Mouse (Mus musculus): ENCODE measurements at regions not wholly inside any gene's neighbourhood (a gene's known extent, or its start where the extent isn't known, plus 50 kb on each side); places are given as distances from the start of the nearest gene placed in this dataset.
A peak's percentile ranks its signal among the peaks of the same experiment; 100 is the strongest.

DNA sequence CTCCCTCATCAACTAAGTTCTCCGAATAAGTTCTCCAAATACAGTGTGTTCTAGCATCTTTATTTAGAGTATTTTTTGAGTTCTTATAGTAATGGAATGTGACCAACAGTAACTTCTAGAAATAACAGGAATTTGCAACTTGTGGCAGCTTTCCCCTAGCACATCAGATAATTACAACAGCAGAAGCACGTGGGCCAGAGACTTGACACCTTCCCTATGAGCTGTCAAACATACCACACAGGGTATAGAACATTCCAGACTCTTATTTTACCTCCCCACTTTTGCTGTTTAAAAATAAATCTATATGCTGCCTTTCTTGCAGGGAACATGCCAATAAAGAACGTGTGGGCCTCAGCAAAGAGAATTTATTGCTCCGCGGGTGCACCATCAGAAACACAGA is 77.4 kb upstream of the Commd8 start:
- ATAC-seq (replicated peaks; ENCODE audit: low FRiP score, low read depth) (no peak), DNase-seq (ENCODE audit: low spot score) (no peak)
- no peak overlapping the region for H3K27ac ChIP-seq
- no peak overlapping the region for H3K4me2 ChIP-seq (ENCODE audit: low read length)
- no peaks in the 10 kb centered on the region for H3K4me1 ChIP-seq (replicated peaks; ENCODE audit: insufficient read depth, low read length)
- H3K9ac ChIP-seq (ENCODE audit: low read depth, low read length): no peak overlapping the region
- no peaks in the 10 kb centered on the region for H3K9me3 ChIP-seq (replicated peaks; ENCODE audit: low read length)
- H3K36me3 ChIP-seq (ENCODE audit: insufficient read depth, low read length): peaks cover 4% of the 10 kb centered on the region; the same call in 1 of the 2 replicates
- no peaks in the 10 kb centered on the region for H3K27me3 ChIP-seq (ENCODE audit: insufficient read depth, low read length)
- no peak for TF ChIP-seq CTCF (IDR thresholded peaks at IDR 0.05; ENCODE audit: low read depth)
- 80% methylated on average over 5 of the region's 5 CpGs for WGBS
- H3K4me3 ChIP-seq (replicated peaks; ENCODE audit: low read depth, low read length): no peak overlapping the region

DNA sequence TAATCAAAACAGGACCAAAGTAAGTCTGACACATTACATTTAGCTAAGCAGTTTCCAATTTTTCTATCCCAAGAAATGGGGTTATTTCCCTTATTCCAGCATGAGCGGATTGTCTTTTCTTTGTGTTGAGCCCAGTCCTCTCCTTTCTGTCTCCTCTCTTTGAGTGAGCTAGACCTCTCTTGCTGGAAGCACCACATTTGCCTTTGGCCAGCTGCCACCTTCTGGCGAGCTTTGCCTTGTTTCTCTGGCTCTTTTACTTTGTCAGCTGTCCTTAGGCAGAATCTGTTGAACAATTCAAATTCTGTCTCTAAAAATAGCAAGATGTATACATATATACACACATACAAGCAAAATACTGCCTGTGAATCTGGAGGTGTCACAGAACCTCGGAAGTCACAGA is 76.1 kb upstream of the Commd8 start:
- ATAC-seq (replicated peaks; ENCODE audit: low FRiP score, low read depth) (no peak), DNase-seq (ENCODE audit: low spot score) (no peak)

DNA sequence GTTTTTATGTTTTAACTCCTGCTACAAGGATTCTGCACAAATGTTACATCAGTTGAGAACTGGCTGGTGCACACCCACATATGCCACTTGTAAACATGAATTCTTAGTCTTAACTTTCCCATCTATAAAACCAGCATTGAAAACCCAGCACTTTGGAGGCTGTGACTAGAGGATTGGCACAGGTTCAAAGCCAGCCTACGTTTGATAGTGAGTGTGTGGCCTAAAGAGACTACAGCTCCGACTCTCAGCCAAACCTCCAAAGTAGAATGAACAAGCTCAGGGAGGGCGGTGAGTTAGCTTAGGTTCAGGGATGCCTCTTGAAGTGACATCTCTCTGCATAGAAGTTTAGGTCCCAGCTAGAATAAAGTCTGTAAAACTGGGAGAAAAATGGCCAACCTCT is 75.0 kb upstream of the Commd8 start:
- H3K9me3 ChIP-seq (replicated peaks; ENCODE audit: low read length): no peaks in the 10 kb centered on the region
- no peak for TF ChIP-seq CTCF (IDR thresholded peaks at IDR 0.05; ENCODE audit: low read depth)
- H3K4me2 ChIP-seq (ENCODE audit: low read length): no peak overlapping the region
- H3K9ac ChIP-seq (ENCODE audit: low read depth, low read length): no peak overlapping the region
- H3K27me3 ChIP-seq (ENCODE audit: insufficient read depth, low read length): no peaks in the 10 kb centered on the region
- no peak overlapping the region for H3K4me3 ChIP-seq (replicated peaks; ENCODE audit: low read depth, low read length)
- no peak for DNase-seq (ENCODE audit: low spot score)
- 71% methylated on average over 3 of the region's 3 CpGs for WGBS
- H3K4me1 ChIP-seq (replicated peaks; ENCODE audit: insufficient read depth, low read length): no peaks in the 10 kb centered on the region
- no peak overlapping the region for H3K27ac ChIP-seq
- peaks cover 4% of the 10 kb centered on the region; the same call in 1 of the 2 replicates for H3K36me3 ChIP-seq (ENCODE audit: insufficient read depth, low read length)
- ATAC-seq (replicated peaks; ENCODE audit: low FRiP score, low read depth): no peak

More for the DNA sequence above, 76.1 kb upstream of the Commd8 start:
- peak; percentile 45; the same call in 1 of the 2 replicates for TF ChIP-seq CTCF (IDR thresholded peaks at IDR 0.05; ENCODE audit: low read depth)
- Histone ChIP-seq H3K36me3 (ENCODE audit: insufficient read depth, low read length) (peaks cover 4% of the 10 kb centered on the region; the same call in 1 of the 2 replicates), H3K4me3 (replicated peaks; ENCODE audit: low read depth, low read length) (no peak overlapping the region), H3K9ac (ENCODE audit: low read depth, low read length) (no peak overlapping the region), H3K4me1 (replicated peaks; ENCODE audit: insufficient read depth, low read length) (no peaks in the 10 kb centered on the region), H3K27me3 (ENCODE audit: insufficient read depth, low read length) (no peaks in the 10 kb centered on the region), H3K4me2 (ENCODE audit: low read length) (no peak overlapping the region), H3K27ac (no peak overlapping the region), H3K9me3 (replicated peaks; ENCODE audit: low read length) (no peaks in the 10 kb centered on the region)
- 80% methylated on average over 3 of the region's 3 CpGs for whole genome bisulfite sequencing

DNA sequence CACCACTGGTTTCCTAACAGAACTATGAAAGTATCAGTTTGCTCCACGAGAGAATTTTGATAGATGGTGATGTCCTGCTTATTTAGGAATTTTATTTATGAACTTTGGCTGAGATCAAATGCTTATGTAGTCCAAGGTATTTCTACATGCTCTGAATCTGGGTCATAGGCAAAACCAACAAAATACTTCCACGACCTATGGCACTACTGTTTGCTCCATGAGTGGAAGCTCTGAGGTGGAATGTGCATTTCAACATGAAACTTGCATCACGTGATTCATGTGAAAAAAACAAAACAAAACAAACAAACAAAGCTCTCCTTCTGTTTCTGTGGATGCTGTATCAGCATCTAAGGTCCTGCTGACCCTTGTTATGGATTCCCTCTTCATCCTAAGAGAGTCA is 73.5 kb upstream of the Commd8 start:
- Histone ChIP-seq H3K9me3 (replicated peaks; ENCODE audit: low read length) (no peaks in the 10 kb centered on the region), H3K36me3 (ENCODE audit: insufficient read depth, low read length) (peaks cover 4% of the 10 kb centered on the region; the same call in 1 of the 2 replicates), H3K27me3 (ENCODE audit: insufficient read depth, low read length) (no peaks in the 10 kb centered on the region), H3K4me1 (replicated peaks; ENCODE audit: insufficient read depth, low read length) (no peaks in the 10 kb centered on the region), H3K4me3 (replicated peaks; ENCODE audit: low read depth, low read length) (no peak overlapping the region), H3K4me2 (ENCODE audit: low read length) (no peak overlapping the region), H3K9ac (ENCODE audit: low read depth, low read length) (no peak overlapping the region), H3K27ac (no peak overlapping the region)
- WGBS: 77% methylated on average over 3 of the region's 3 CpGs
- DNase-seq (ENCODE audit: low spot score) (no peak), ATAC-seq (replicated peaks; ENCODE audit: low FRiP score, low read depth) (no peak)
- no peak for TF ChIP-seq CTCF (IDR thresholded peaks at IDR 0.05; ENCODE audit: low read depth)

DNA sequence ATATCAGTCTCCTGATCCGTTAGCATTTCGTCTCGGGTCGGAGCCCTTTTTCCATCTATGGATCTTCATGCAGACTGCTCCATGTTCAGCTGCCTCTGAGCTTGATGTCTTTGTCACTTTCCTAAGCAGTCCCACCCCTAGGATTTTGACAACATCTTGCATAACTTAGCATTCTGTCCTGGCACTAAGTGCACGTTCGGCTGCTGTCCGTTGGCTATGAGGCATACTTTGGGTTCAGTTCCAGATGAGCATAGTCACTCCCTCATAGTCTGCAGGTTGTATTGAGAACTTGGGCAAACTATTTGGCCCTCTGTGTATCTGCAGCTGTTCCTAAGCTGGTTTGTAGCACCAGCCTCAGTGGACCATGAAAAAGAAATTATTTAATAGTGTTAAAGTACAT is 72.3 kb upstream of the Commd8 start:
- 87% methylated on average over 7 of the region's 7 CpGs for WGBS
- no peaks in the 10 kb centered on the region for H3K4me1 ChIP-seq (replicated peaks; ENCODE audit: insufficient read depth, low read length)
- DNase-seq (ENCODE audit: low spot score): no peak

DNA sequence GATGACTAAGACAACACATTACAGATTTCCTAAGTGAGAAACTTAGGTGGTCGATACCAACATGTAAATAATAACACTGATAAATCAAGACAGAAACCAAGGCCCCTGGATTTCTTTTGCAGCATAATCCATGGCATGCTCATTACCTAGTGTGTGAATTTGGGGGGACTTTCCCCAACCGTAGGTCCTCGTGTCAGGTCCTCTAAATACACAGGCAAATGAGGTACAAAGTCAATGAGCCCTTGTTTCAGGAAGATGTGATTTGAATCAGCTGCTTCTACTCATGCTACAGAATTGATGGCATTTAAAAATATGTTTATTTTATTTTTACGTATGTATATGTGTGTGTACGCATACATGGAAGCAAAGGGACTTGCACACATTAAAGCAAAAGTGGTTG is 59.0 kb upstream of the Commd8 start:
- no peak overlapping the region for H3K9ac ChIP-seq (ENCODE audit: low read depth, low read length)
- H3K4me1 ChIP-seq (replicated peaks; ENCODE audit: insufficient read depth, low read length): 0 out of 2 replicates have a peak, but pooled peaks cover 3% of the 10 kb centered on the region
- no peaks in the 10 kb centered on the region for H3K9me3 ChIP-seq (replicated peaks; ENCODE audit: low read length)
- no peak overlapping the region for H3K4me3 ChIP-seq (replicated peaks; ENCODE audit: low read depth, low read length)
- WGBS: 90% methylated on average over 5 of the region's 5 CpGs
- H3K36me3 ChIP-seq (ENCODE audit: insufficient read depth, low read length): no peaks in the 10 kb centered on the region
- H3K27me3 ChIP-seq (ENCODE audit: insufficient read depth, low read length): no peaks in the 10 kb centered on the region
- no peak for TF ChIP-seq CTCF (IDR thresholded peaks at IDR 0.05; ENCODE audit: low read depth)
- no peak overlapping the region for H3K27ac ChIP-seq
- no peak overlapping the region for H3K4me2 ChIP-seq (ENCODE audit: low read length)
- ATAC-seq (replicated peaks; ENCODE audit: low FRiP score, low read depth): no peak
- DNase-seq (ENCODE audit: low spot score): no peak

More for the DNA sequence above, 72.3 kb upstream of the Commd8 start:
- H3K36me3 ChIP-seq (ENCODE audit: insufficient read depth, low read length): no peaks in the 10 kb centered on the region
- no peak for TF ChIP-seq CTCF (IDR thresholded peaks at IDR 0.05; ENCODE audit: low read depth)
- H3K9ac ChIP-seq (ENCODE audit: low read depth, low read length): no peak overlapping the region
- no peaks in the 10 kb centered on the region for H3K9me3 ChIP-seq (replicated peaks; ENCODE audit: low read length)
- no peaks in the 10 kb centered on the region for H3K27me3 ChIP-seq (ENCODE audit: insufficient read depth, low read length)
- ATAC-seq (replicated peaks; ENCODE audit: low FRiP score, low read depth): no peak
- H3K27ac ChIP-seq: no peak overlapping the region
- H3K4me2 ChIP-seq (ENCODE audit: low read length): no peak overlapping the region
- no peak overlapping the region for H3K4me3 ChIP-seq (replicated peaks; ENCODE audit: low read depth, low read length)

Measured in kidney, postnatal 0 days (tissue).